Mouse (Mus musculus): ENCODE results near the gene Gm853. TPM values are rescaled to one million over a fixed set of nuclear protein-coding genes. Genes with fewer than 3 reads are reported as not detected.

Gm853 gene
- polyA plus RNA-seq, 1 experiment, result not detected

DNA sequence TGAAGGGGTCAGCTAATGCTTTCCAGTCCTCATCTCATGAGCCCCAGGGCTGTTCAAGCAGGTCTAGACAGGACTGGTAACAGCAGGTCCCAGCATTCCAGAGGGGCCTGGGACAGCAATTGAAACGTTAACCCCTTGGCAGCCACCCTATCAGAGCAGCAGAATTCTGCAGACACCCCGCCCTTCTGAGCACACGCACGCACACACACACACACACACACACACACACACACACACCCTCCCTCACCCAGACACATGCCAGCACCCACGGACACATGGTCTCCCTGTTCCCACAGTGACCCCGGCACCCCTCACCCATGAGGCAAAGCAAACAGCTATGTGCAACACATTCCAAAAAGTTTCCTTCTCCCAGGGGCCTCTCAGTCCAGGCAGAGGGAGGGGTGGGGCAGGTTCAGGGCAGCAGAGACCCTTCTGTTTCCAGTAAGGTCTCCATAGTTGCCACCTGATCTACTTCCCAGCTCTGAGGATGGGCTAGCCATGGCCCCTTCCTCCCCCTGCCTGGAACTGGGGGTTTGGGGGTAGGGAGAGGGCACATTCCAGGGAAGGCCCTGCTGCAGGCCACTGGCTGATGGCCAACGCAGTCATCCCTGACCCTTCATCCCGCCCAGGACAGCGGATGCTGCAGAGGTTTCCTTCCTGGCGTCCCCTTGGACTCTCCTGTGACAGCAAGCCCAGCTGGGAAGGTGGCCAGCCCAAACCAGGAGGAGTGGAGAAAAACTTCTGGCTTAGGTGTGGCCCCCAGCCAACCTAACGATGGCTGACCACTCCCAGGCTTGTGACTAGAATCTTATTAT lies 50.0 kb downstream of the Gm853 start:
- TF ChIP-seq CTCF (IDR thresholded peaks at IDR 0.05; ENCODE audit: borderline replicate concordance, insufficient read depth, low read length) (no peak), POLR2A (IDR thresholded peaks at IDR 0.05; ENCODE audit: low read depth, low read length) (no peak)
- H3K4me3 ChIP-seq (ENCODE audit: insufficient read depth, low read length), result no peak overlapping the region
- peak overlapping the region; percentile 4; the same call in 1 of the 2 replicates for H3K27ac ChIP-seq (ENCODE audit: insufficient read depth, low read length)
- H3K4me1 ChIP-seq (ENCODE audit: control insufficient read depth, insufficient read depth, low read length), result peaks cover 28% of the 10 kb centered on the region

DNA sequence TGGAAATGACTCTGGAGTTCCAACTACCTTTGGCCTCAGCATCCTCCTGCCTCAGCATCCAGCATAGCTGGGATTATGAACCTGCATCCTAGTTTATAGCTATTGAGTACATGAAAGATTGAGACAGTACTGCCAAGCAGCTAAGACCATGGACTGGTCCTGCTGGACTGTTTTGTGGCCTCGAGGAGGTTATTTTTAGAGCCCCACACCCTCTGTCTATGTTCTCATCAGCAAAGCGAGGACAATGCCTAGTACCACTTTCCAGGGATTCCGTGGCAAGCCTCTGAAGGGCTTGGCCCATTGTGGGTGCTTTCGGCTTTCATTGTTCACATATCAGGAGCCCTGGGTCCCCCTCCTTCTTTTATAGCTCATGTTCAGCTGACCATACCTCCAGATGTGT lies 51.8 kb downstream of the Gm853 start:
- Histone ChIP-seq H3K4me1 (ENCODE audit: control insufficient read depth, insufficient read depth, low read length) (peaks cover 17% of the 10 kb centered on the region), H3K27ac (ENCODE audit: insufficient read depth, low read length) (no peak overlapping the region), H3K4me3 (ENCODE audit: insufficient read depth, low read length) (no peak overlapping the region)
- TF ChIP-seq CTCF (IDR thresholded peaks at IDR 0.05; ENCODE audit: borderline replicate concordance, insufficient read depth, low read length), result no peak
- TF ChIP-seq POLR2A (IDR thresholded peaks at IDR 0.05; ENCODE audit: low read depth, low read length), result no peak

DNA sequence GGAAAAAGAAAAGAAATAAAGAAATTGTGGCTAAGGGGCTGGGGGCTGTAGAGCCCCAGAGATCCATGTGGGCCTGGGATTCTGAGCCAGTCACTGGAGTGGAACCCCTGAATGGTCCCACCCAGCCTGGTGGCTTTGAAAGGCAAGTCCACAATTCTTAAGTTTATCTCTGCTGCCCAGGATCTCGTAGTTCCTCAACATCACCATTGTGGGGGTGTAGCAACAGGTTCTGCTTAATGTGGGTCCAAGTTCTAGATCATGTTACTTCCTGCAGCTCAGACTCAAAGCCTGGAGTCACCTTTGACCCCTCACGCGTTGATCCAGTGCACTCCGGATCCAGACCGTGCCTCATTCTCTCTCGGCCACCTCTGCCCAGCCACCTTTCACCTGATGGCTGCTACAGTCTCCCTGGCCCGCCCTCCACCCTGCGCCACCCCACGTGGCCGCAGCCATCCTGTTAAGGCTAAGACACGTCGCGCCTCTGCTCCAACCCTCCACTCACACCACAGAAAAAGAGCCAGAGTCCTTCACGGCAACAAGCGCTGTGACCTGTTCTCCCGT lies 52.7 kb downstream of the Gm853 start:
- H3K27ac ChIP-seq (ENCODE audit: insufficient read depth, low read length), result no peak overlapping the region
- H3K4me1 ChIP-seq (ENCODE audit: control insufficient read depth, insufficient read depth, low read length), result peaks cover 15% of the 10 kb centered on the region; the same call in 1 of the 2 replicates
- H3K4me3 ChIP-seq (ENCODE audit: insufficient read depth, low read length), result no peak overlapping the region
- TF ChIP-seq POLR2A (IDR thresholded peaks at IDR 0.05; ENCODE audit: low read depth, low read length), result no peak
- TF ChIP-seq CTCF (IDR thresholded peaks at IDR 0.05; ENCODE audit: borderline replicate concordance, insufficient read depth, low read length), result no peak

DNA sequence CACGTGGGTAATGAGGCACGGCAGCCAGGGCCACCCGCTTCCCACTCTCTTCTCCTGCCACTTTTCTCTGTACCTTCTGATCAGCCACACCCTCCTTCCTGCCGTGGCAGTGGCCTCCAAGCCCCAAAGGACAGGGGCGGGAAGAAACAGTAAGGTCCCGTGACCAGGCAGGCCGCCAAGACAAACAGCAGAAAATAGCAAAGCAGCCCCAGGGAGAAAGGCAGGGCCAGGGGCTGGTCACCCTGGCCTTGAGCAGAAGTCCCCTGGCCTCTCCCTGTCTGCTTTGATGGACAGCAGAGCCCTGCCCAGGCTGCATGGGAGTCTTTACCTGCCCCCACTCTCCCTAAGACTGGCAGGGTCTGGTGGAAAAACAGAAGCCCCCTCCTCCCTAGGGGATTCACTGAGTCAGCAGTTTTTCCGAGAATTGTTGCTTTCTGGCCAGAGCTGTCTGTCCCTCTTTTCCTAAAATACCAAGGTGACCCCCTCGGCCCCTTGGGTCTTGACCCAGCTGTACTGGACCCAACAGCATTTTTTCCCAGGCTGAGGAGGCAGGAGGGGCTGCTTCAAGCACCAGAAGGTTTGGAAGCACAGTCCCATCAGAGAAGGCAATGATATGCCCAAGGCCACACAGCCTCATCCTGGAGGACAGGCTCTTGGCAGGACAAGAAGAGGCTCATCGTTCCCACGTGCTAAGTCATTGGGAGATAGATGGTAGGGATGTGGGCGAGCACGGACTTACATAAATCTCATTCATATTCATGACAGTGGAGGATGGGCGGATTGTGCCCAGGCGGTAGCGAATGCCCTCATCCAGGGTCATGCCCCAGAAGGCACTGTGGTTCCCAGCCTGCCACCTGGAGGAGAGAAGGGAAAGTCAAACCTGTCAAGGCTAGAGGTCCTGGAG lies 53.7 kb downstream of the Gm853 start:
- Histone ChIP-seq H3K4me3 (ENCODE audit: insufficient read depth, low read length) (no peak overlapping the region), H3K27ac (ENCODE audit: insufficient read depth, low read length) (no peak overlapping the region), H3K4me1 (ENCODE audit: control insufficient read depth, insufficient read depth, low read length) (peaks cover 19% of the 10 kb centered on the region)
- no peak for TF ChIP-seq POLR2A (IDR thresholded peaks at IDR 0.05; ENCODE audit: low read depth, low read length)
- no peak for TF ChIP-seq CTCF (IDR thresholded peaks at IDR 0.05; ENCODE audit: borderline replicate concordance, insufficient read depth, low read length)

DNA sequence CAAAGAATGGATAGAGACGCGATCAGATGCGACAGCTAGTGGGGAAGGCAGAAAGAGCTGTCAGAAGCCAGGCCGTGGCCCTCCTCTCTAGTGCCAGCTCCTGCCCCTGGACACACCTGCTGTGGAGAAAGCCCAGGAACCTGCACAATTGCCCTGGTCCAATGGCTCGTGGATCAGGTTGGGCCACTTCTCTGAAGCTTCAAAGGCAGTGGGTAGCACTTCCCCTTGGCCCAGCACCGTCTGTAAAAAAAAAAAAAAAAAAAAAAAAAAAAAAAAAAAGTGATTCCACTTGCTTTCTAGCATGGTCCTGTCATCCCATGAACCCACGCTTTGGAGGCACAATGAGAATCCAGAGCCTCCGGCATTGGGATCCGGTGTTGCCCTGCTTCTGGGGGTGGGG lies 54.4 kb downstream of the Gm853 start:
- H3K4me3 ChIP-seq (ENCODE audit: insufficient read depth, low read length), result no peak overlapping the region
- H3K27ac ChIP-seq (ENCODE audit: insufficient read depth, low read length), result no peak overlapping the region
- H3K4me1 ChIP-seq (ENCODE audit: control insufficient read depth, insufficient read depth, low read length), result peaks cover 19% of the 10 kb centered on the region
- TF ChIP-seq CTCF (IDR thresholded peaks at IDR 0.05; ENCODE audit: borderline replicate concordance, insufficient read depth, low read length), result no peak
- no peak for TF ChIP-seq POLR2A (IDR thresholded peaks at IDR 0.05; ENCODE audit: low read depth, low read length)

DNA sequence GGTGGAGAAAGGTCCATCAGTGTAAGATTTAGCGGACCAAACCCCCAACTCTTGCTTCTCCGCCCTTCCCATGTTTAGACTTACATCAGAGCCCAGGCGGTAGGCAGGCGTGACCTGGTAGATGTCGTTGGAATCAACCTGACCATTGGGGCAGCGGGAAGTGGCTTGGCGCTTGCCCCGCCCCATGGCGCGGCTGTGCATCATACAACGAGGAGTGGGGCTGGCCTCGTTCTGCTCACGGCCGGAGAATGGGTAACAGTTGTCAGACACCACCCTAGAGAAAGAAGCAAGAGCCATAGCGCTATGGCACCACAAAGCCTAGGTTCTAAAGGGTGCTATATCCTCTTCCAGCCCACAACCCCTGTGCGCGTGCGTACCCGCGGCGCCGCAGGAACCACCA lies 54.9 kb downstream of the Gm853 start:
- Histone ChIP-seq H3K4me3 (ENCODE audit: insufficient read depth, low read length) (no peak overlapping the region), H3K4me1 (ENCODE audit: control insufficient read depth, insufficient read depth, low read length) (peaks cover 15% of the 10 kb centered on the region), H3K27ac (ENCODE audit: insufficient read depth, low read length) (no peak overlapping the region)
- TF ChIP-seq CTCF (IDR thresholded peaks at IDR 0.05; ENCODE audit: borderline replicate concordance, insufficient read depth, low read length), result no peak
- TF ChIP-seq POLR2A (IDR thresholded peaks at IDR 0.05; ENCODE audit: low read depth, low read length), result no peak

DNA sequence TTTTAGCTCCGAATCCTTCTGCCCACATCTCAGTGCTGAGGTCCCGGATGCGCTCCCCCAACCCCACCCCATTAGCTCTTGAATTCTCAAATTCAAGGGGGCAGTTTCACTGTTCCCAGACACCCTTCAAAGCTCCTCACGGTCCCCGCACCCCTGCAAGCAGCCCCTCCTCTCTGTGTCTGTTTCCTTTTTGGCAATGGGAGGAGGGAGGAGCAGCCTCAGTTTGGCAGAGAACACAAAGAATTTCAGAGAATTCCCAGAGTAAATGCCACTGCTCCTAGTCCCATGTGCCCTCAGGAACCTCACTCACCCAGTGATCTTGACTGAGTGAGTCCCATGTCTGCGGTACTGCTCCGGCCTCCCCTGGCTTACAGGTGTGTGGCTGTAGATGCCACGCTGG lies 55.6 kb downstream of the Gm853 start:
- Histone ChIP-seq H3K4me3 (ENCODE audit: insufficient read depth, low read length) (no peak overlapping the region), H3K4me1 (ENCODE audit: control insufficient read depth, insufficient read depth, low read length) (peaks cover 15% of the 10 kb centered on the region), H3K27ac (ENCODE audit: insufficient read depth, low read length) (no peak overlapping the region)
- TF ChIP-seq POLR2A (IDR thresholded peaks at IDR 0.05; ENCODE audit: low read depth, low read length), result no peak
- TF ChIP-seq CTCF (IDR thresholded peaks at IDR 0.05; ENCODE audit: borderline replicate concordance, insufficient read depth, low read length), result no peak

DNA sequence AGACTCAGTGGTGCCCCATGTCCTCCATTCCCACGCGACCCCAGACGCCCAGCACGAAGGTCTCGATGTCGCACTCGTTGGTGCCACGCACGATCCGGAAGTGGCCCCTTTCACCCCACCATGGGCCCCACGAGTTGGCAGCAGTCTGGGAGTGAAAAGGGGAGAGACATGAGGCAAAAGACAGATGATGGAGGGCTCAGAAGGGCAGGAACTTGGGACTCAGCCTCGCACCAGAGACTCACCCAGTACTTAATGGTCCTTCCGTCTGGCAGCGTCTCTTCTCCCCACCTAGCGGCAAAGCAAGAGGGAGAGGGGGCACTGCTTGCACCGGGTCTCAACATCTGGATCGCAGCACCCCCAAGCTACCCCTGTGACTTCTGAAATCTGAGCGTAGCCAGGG lies 56.1 kb downstream of the Gm853 start:
- Histone ChIP-seq H3K4me3 (ENCODE audit: insufficient read depth, low read length) (no peak overlapping the region), H3K4me1 (ENCODE audit: control insufficient read depth, insufficient read depth, low read length) (peaks cover 15% of the 10 kb centered on the region), H3K27ac (ENCODE audit: insufficient read depth, low read length) (no peak overlapping the region)
- no peak for TF ChIP-seq CTCF (IDR thresholded peaks at IDR 0.05; ENCODE audit: borderline replicate concordance, insufficient read depth, low read length)
- TF ChIP-seq POLR2A (IDR thresholded peaks at IDR 0.05; ENCODE audit: low read depth, low read length), result no peak

DNA sequence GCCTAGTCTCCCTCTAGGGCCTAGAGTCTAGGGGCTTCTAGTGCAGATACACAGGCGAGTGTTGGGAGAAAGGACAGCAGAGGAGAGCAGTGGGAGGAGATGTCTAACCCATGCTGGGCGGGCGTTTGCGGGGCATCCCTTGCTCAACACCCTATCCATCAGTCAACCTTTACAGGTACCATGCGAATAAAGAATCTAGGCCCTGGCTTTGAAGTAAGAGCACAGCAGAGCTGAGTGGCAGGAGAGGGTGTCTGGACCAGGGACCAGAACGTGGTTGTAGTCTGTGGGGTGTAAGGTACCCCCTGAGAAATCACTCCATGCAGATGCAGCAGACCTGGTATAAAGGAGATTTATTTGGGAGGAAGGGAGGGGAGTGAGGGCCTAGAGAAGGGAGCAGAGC lies 58.1 kb downstream of the Gm853 start:
- H3K4me1 ChIP-seq (ENCODE audit: control insufficient read depth, insufficient read depth, low read length), result peaks cover 15% of the 10 kb centered on the region
- TF ChIP-seq CTCF (IDR thresholded peaks at IDR 0.05; ENCODE audit: borderline replicate concordance, insufficient read depth, low read length), result no peak
- no peak for TF ChIP-seq POLR2A (IDR thresholded peaks at IDR 0.05; ENCODE audit: low read depth, low read length)
- H3K27ac ChIP-seq (ENCODE audit: insufficient read depth, low read length), result no peak overlapping the region
- H3K4me3 ChIP-seq (ENCODE audit: insufficient read depth, low read length), result no peak overlapping the region
